Mouse (Mus musculus) liver, adult 2 months (tissue): ENCODE data around the gene Ppp1r12a. TPM values are rescaled to one million over a fixed set of nuclear protein-coding genes. Genes with fewer than 3 reads are reported as not detected.
A peak's percentile ranks its signal among the peaks of the same experiment; 100 is the strongest.

ENCODE experiments used
- DNase-seq: peaks from one replicate; pipeline ENCODE4 v3.0.0-alpha.2; 2011; ENCODE audit warnings: low read depth, low spot score; ENCODE audit errors: extremely low read depth
- H3K27ac ChIP-seq: fragments of 200-500 bp; replicated peaks from 2 replicates; pipeline ENCODE4 v1.5.1; 2012; ENCODE audit warnings: low read depth, mild to moderate bottlenecking, control low read depth, inconsistent platforms, low read length; ENCODE audit not compliant: insufficient read depth
- H3K27me3 ChIP-seq: fragments of 200-500 bp; 2 replicates; pipeline ENCODE4 v1.6.1; 2012; ENCODE audit warnings: mild to moderate bottlenecking, moderate library complexity, low read length, inconsistent platforms; ENCODE audit not compliant: control insufficient read depth, insufficient read depth
- H3K36me3 ChIP-seq: fragments of 200-500 bp; 2 replicates; pipeline ENCODE4 v1.6.1; 2012; ENCODE audit warnings: low read length, inconsistent platforms; ENCODE audit not compliant: control insufficient read depth, insufficient read depth
- H3K4me1 ChIP-seq: fragments of 200-500 bp; 2 replicates; pipeline ENCODE4 v1.6.1; 2011; ENCODE audit warnings: low read length; ENCODE audit not compliant: control insufficient read depth, insufficient read depth
- H3K4me3 ChIP-seq: fragments of 200-500 bp; 2 replicates; pipeline ENCODE4 v1.5.1; 2011; ENCODE audit warnings: low read depth, mild to moderate bottlenecking, control low read depth, low read length, moderate library complexity; ENCODE audit not compliant: insufficient read depth
- H3K79me2 ChIP-seq: fragments of 200-500 bp; 2 replicates; pipeline ENCODE4 v1.6.1; 2012; ENCODE audit warnings: inconsistent platforms, mild to moderate bottlenecking, low read length, moderate library complexity; ENCODE audit not compliant: control insufficient read depth, insufficient read depth
- H3K9ac ChIP-seq: fragments of 200-500 bp; 2 replicates; pipeline ENCODE4 v1.6.1; 2012; ENCODE audit warnings: low read depth, mild to moderate bottlenecking, control low read depth, inconsistent platforms, low read length
- CTCF ChIP-seq: fragments of 200-500 bp; IDR thresholded peaks from 2 replicates; pipeline ENCODE4 v1.5.1; 2011; ENCODE audit warnings: low read depth, low read length, control low read depth
- POLR2A ChIP-seq: fragments of 200-500 bp; IDR thresholded peaks from 2 replicates; pipeline ENCODE4 v1.6.1; 2011; ENCODE audit warnings: low read length, control low read depth; ENCODE audit not compliant: insufficient read depth; ENCODE audit errors: extremely low read depth
- WGBS: fragments of 180-500 bp; shearing (Covaris S2); methylation state at CpG from one replicate; pipeline ENCODE4 v1.1.7; 2018; 5-methylcytosine and 5-hydroxymethylcytosine counted together
- polyA plus RNA-seq: library from polyadenylated mRNA; depleted of rRNA; stranded (reverse); fragments of >200 nt; gene quantifications from 2 replicates; pipeline ENCODE4 v1.2.3, GENCODE M21; 2012
- total RNA-seq: library from RNA; depleted of rRNA; stranded (reverse); fragments of >200 nt; gene quantifications from 2 replicates; pipeline ENCODE4 v1.2.3, GENCODE M21; 2014

Gene Ppp1r12a
- total and polyA plus RNA-seq, 2 experiments, result 5.5 to 38.5 TPM

- Histone ChIP-seq H3K36me3 (no peaks in the 10 kb centered on the region), H3K27ac (no peak overlapping the region), H3K4me1 (no peaks in the 10 kb centered on the region), H3K4me3 (no peak overlapping the region), H3K79me2 (no peaks in the 10 kb centered on the region), H3K27me3 (no peaks in the 10 kb centered on the region; the same call in 1 of the 2 replicates), H3K9ac (no peak overlapping the region)
- TF ChIP-seq POLR2A (no peak), CTCF (no peak)
- WGBS, result 94% methylated on average over 12 of the region's 12 CpGs
- no peak for DNase-seq
These were observed 167.0 kb downstream of the Ppp1r12a start for GRCm38 (mm10) chr10:108328983-108329382.

- Histone ChIP-seq H3K27ac (no peak overlapping the region), H3K4me3 (no peak overlapping the region), H3K4me1 (peaks cover 2% of the 10 kb centered on the region; the same call in 1 of the 2 replicates), H3K79me2 (no peaks in the 10 kb centered on the region; the same call in 1 of the 2 replicates), H3K9ac (no peak overlapping the region), H3K27me3 (no peaks in the 10 kb centered on the region), H3K36me3 (no peaks in the 10 kb centered on the region)
- TF ChIP-seq POLR2A (no peak), CTCF (no peak)
- 31% methylated on average over 5 of the region's 5 CpGs for WGBS
- peak; percentile 37 for DNase-seq
These were observed 167.8 kb downstream of the Ppp1r12a start for GRCm38 (mm10) chr10:108329771-108330170.

- no peaks in the 10 kb centered on the region for H3K27me3 ChIP-seq
- H3K4me1 ChIP-seq, result peaks cover 2% of the 10 kb centered on the region; the same call in 1 of the 2 replicates
- TF ChIP-seq CTCF (no peak), POLR2A (no peak)
- no peak overlapping the region for H3K4me3 ChIP-seq
- no peak overlapping the region for H3K27ac ChIP-seq
- H3K79me2 ChIP-seq, result no peaks in the 10 kb centered on the region; the same call in 1 of the 2 replicates
- no peak overlapping the region for H3K9ac ChIP-seq
- WGBS, result 25% methylated on average over 10 of the region's 10 CpGs
- no peaks in the 10 kb centered on the region for H3K36me3 ChIP-seq
- no peak for DNase-seq
These were observed 169.0 kb downstream of the Ppp1r12a start for GRCm38 (mm10) chr10:108330964-108331363.

- Histone ChIP-seq H3K4me3 (peak within 1 kb of the TSS; percentile 95), H3K27me3 (no peaks in the 10 kb centered on the region), H3K79me2 (peaks cover 9% of the 10 kb centered on the region; the same call in 1 of the 2 replicates), H3K36me3 (no peaks in the 10 kb centered on the region; the same call in 1 of the 2 replicates), H3K9ac (peak within 1 kb of the TSS; percentile 92), H3K4me1 (peaks cover 2% of the 10 kb centered on the region; the same call in 1 of the 2 replicates), H3K27ac (peak within 1 kb of the TSS; percentile 80)
- TF ChIP-seq POLR2A (peak; percentile 87), CTCF (no peak)
- under 1% methylated on average over 78 of the region's 85 CpGs for WGBS
- peak; percentile 69 for DNase-seq
These were observed 170.0 kb downstream of the Ppp1r12a start, which contains the start of gene Pawr for GRCm38 (mm10) chr10:108331784-108332561. Gene Pawr (plus strand): TSS chr10:108332121.

GRCm38 (mm10) chr10:108332571-108333541, 170.9 kb downstream of the Ppp1r12a start:
- H3K9ac ChIP-seq, result peak overlapping the region; percentile 92
- peaks cover 10% of the 10 kb centered on the region; the same call in 1 of the 2 replicates for H3K79me2 ChIP-seq
- H3K4me1 ChIP-seq, result peaks cover 2% of the 10 kb centered on the region; the same call in 1 of the 2 replicates
- DNase-seq, result peak; percentile 25
- no peak for TF ChIP-seq POLR2A
- TF ChIP-seq CTCF, result peak; percentile 29
- peak overlapping the region; percentile 95 for H3K4me3 ChIP-seq
- peak overlapping the region; percentile 80 for H3K27ac ChIP-seq
- no peaks in the 10 kb centered on the region; the same call in 1 of the 2 replicates for H3K36me3 ChIP-seq
- H3K27me3 ChIP-seq, result no peaks in the 10 kb centered on the region
- under 1% methylated on average over 125 of the region's 129 CpGs for WGBS
